Mouse (Mus musculus): Measurements from ENCODE around the gene Cnrip1.

GRCm38 (mm10) chr11:17045806-17046205 lies 5.6 kb upstream of the Cnrip1 start:
- no peak for TF ChIP-seq CTCF (IDR thresholded peaks at IDR 0.05)
- TF ChIP-seq POLR2A (IDR thresholded peaks at IDR 0.05; ENCODE audit: insufficient read depth, low read depth, low read length) = no peak
